Mouse (Mus musculus) induced T-regulatory cell, adult 2 months (primary cell): Measurements from ENCODE around the gene Samd11.
A peak's percentile ranks its signal among the peaks of the same experiment; 100 is the strongest.

Experiments
- DNase-seq: peaks from one replicate; pipeline ENCODE4 v3.0.0-alpha.2; 2012; ENCODE audit warnings: low read depth

The Samd11 gene

GRCm38 (mm10) chr4:156213134-156213533, 42.3 kb downstream of the Samd11 start:
- no peak for DNase-seq

DNA sequence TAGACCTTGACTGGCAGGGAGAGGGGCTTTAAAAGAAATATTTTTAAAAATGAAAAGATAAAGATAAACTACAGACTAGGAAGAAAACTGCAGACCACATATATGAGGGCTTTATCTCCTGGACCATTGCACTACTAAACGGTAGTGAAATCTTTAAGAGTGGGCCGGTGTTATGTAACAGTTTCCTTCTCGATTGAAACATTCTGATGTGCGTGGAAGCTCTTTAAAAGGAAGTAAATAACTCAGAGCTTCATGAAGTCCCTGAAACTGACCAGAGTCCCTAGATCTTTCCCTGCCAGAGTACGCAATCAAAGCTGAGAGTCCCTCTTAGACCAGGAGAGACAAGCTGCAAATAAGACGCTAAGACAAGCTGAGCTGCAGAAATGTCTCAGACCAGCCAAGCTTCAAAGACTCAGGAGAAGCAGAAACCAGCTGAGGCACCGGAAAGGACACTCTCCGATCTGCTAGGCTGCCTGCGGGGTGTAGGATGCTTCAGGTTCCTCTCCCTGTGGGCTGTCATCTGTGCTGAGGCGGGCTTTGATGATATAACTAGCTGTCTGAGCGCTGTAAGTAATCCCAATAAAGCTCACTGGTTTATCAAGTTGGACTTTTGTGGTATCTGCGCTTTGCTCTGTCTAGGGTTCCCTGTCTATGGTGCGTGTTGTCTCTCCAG, 45.4 kb downstream of the Samd11 start:
- no peak for DNase-seq

DNA sequence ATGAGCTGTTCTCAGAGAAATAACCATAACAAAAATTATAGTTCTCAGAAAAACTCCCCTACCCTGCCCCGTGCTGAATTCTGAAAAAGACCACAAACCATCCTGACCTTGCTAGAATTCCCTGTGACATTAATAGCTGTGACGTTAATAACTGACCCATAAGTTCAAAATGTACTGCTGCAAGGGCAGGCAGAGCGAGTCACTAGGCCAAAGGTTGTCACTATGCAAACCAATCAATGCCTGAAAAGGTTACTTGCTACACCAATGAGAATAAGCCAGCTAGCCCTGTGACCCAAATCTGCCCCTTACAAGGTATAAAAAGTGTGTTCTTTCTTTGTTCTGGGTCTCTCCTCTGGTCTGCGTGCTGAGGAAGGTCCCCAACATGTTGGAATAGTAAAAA, 46.6 kb downstream of the Samd11 start:
- no peak for DNase-seq

GRCm38 (mm10) chr4:156203413-156204131, 51.9 kb downstream of the Samd11 start:
- DNase-seq: peak; percentile 59

DNA sequence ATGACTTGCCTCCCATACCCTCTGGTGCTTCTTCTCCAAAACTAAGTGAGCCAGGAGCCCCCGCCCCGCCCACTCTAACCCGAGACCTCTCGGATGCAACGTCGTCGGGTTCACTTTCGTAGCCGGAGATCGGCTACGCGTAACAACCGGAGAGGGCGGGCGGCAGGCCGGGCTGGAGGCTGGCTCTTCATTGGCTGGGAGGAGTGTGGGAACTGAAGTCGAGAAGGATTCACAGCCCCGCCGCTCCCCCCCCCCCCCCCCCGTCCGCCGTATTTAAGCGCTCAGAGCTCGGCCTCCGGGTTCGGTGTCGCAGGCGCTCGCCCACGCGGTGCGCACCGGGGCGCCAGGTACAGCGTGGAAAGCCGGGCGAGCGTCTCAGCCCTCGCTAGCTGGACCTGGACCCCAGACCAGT, 52.5 kb downstream of the Samd11 start, which contains the start of gene AW011738:
Gene AW011738 (plus strand): TSS at position 304 of the 412 bp plus-strand sequence.
- peak; percentile 92 for DNase-seq

DNA sequence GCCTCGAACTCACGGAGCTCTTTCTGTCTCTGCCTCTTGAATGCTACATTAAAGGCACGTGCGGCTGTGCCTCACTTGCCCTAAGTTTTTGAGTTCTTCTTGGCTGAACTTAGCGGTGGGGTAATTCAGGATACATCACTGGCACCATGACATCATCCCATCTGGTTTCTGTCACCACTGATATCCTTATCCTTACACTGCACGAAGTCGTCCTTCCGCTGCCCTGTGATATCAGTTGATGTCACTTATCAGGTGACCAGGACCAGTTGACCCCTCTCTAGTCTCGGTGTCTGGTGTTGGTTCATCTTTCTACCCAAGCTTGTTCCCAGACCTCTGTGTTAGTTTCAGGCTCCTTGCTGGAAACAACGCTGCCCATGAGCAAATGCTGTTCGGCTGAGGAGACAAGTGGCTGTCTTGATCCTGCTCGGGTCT, 53.0 kb downstream of the Samd11 start:
- no peak for DNase-seq

- DNase-seq: peak; percentile 93
These were observed 54.6 kb downstream of the Samd11 start, which contains the start of gene Isg15 for GRCm38 (mm10) chr4:156200623-156201475. Isg15 (minus strand) TSS chr4:156200818.

- peak; percentile 78 for DNase-seq
These were observed 57.6 kb downstream of the Samd11 start for GRCm38 (mm10) chr4:156197829-156198205.

GRCm38 (mm10) chr4:156197131-156197828, 58.2 kb downstream of the Samd11 start, which contains the start of gene Agrn:
Agrn (minus strand) TSS chr4:156197488.
- DNase-seq: peak; percentile 73
